Mouse (Mus musculus) hindbrain, embryonic 13.5 days (tissue): ENCODE measurements around the gene Asb12. TPM values are rescaled to one million over a fixed set of nuclear protein-coding genes. Genes with fewer than 3 reads are reported as not detected.

Experiments used
- ATAC-seq: fragments of 200-750 bp; cut with Nextera tagmentation; 2 replicates; pipeline ENCODE4 v1.8.0; 2017; ENCODE audit warnings: moderate TSS enrichment; ENCODE audit not compliant: low FRiP score
- H3K27ac ChIP-seq: fragments of 300-500 bp; sonication (generic); 2 replicates; pipeline ENCODE4 v1.5.1; 2015; ENCODE audit warnings: inconsistent platforms, mild to moderate bottlenecking, moderate library complexity
- H3K27me3 ChIP-seq: fragments of 300-500 bp; sonication (generic); 2 replicates; pipeline ENCODE4 v1.6.1; 2015; ENCODE audit warnings: mild to moderate bottlenecking, inconsistent platforms
- H3K36me3 ChIP-seq: fragments of 300-500 bp; sonication (generic); 2 replicates; pipeline ENCODE4 v1.6.1; 2015; ENCODE audit warnings: mild to moderate bottlenecking, inconsistent platforms
- H3K4me1 ChIP-seq: fragments of 300-500 bp; sonication (generic); replicated peaks from 2 replicates; pipeline ENCODE4 v1.6.1; 2015; ENCODE audit warnings: inconsistent platforms
- H3K4me2 ChIP-seq: fragments of 300-500 bp; sonication (generic); 2 replicates; pipeline ENCODE4 v1.6.1; 2015; ENCODE audit warnings: inconsistent platforms, mild to moderate bottlenecking, moderate library complexity
- H3K4me3 ChIP-seq: fragments of 300-500 bp; sonication (generic); 2 replicates; pipeline ENCODE4 v1.5.1; 2015; ENCODE audit warnings: mild to moderate bottlenecking, inconsistent platforms
- H3K9ac ChIP-seq: fragments of 300-500 bp; sonication (generic); 2 replicates; pipeline ENCODE4 v1.6.1; 2015; ENCODE audit warnings: mild to moderate bottlenecking, inconsistent platforms
- H3K9me3 ChIP-seq: fragments of 300-500 bp; sonication (generic); 2 replicates; pipeline ENCODE4 v1.6.1; 2016; ENCODE audit warnings: inconsistent platforms
- WGBS: fragments of 180-500 bp; shearing (Covaris S2); methylation state at CpG from one replicate; pipeline ENCODE4 v1.1.7; 2015; 5-methylcytosine and 5-hydroxymethylcytosine counted together
- polyA plus RNA-seq: library from polyadenylated mRNA; unstranded; fragments of >200 nt; fragmentation: Nextera tagmentation; extraction: Ambion mirVana; gene quantifications from 2 replicates; pipeline ENCODE4 v1.2.1, GENCODE M21; 2015

The Asb12 gene
- polyA plus RNA-seq, 1 experiment from 2014 or later = 0.17 TPM

GRCm38 (mm10) chrX:95441290-95441689, 116.5 kb downstream of the Asb12 start:
- H3K4me2 ChIP-seq = no peak overlapping the region
- H3K36me3 ChIP-seq = peaks cover 4% of the 10 kb centered on the region; the same call in 1 of the 2 replicates
- H3K4me3 ChIP-seq = no peak overlapping the region
- H3K4me1 ChIP-seq = peaks cover 20% of the 10 kb centered on the region
- no peaks in the 10 kb centered on the region for H3K9me3 ChIP-seq
- ATAC-seq = no peak
- H3K9ac ChIP-seq = no peak overlapping the region
- H3K27ac ChIP-seq = no peak overlapping the region
- no peaks in the 10 kb centered on the region for H3K27me3 ChIP-seq

DNA sequence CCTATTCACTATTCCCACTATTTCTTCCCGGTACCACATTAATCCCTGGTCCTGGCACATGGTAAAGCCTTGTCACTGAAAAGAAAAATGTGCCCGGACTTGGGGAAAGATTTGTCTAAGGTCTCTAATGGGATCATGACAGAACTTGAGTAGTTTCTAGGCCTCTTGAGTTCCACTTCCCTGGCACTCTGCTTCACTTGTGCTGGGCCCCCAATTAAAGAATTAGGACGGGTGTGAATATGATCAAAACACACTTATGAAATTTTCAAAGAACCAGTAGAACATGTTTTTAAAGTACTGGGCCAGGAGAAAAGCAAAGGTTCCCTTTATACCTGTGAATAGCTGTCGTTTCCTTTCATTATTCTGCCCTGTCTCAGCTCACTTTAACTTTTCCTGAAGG, 119.3 kb downstream of the Asb12 start:
- Histone ChIP-seq H3K27me3 (no peaks in the 10 kb centered on the region), H3K9me3 (no peaks in the 10 kb centered on the region), H3K4me2 (no peak overlapping the region), H3K9ac (no peak overlapping the region), H3K27ac (no peak overlapping the region), H3K4me3 (no peak overlapping the region), H3K36me3 (peaks cover 4% of the 10 kb centered on the region; the same call in 1 of the 2 replicates), H3K4me1 (peaks cover 20% of the 10 kb centered on the region)
- WGBS = 87% methylated on average over 4 of the region's 4 CpGs
- no peak for ATAC-seq

DNA sequence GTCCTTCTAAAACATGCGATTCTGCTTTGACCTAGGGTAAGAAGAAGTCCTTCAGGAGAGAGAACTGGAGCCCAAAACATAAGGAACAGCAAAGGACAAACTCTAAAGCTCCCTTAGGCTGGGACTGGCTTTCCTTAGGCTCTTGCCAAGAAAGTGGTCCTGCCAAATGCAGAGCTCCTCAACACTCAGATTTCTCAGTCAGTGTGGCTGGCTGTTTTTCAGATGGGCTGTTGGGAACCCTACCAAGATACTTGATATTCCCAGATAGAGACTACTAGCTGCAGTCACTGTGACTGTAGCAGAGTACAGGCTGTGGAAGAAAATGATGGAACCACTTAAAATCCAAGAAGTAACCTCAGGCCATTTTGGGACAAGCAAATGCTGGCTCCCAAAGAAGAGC, 120.6 kb downstream of the Asb12 start:
- Histone ChIP-seq H3K27me3 (no peaks in the 10 kb centered on the region), H3K4me2 (no peak overlapping the region), H3K4me1 (peaks cover 13% of the 10 kb centered on the region), H3K27ac (no peak overlapping the region), H3K4me3 (no peak overlapping the region), H3K36me3 (peaks cover 8% of the 10 kb centered on the region), H3K9ac (no peak overlapping the region), H3K9me3 (no peaks in the 10 kb centered on the region)
- 100% methylated on average over 1 of the region's 1 CpGs for WGBS
- no peak for ATAC-seq

Other genes with a start within 250 kb of the Asb12 start
- gene Amer1, start 113.1 kb downstream of the Asb12 start, polyA plus RNA-seq = 11.7 and 13.1 TPM in 2 replicates
- not detected in 2 replicates for gene Pfn5, start 117 bp upstream of the Asb12 start, polyA plus RNA-seq
- gene Zc4h2, start 100.5 kb upstream of the Asb12 start, polyA plus RNA-seq = 80.1 and 81.8 TPM in 2 replicates
- gene Zc3h12b, start 153.7 kb upstream of the Asb12 start, polyA plus RNA-seq = 2.6 and 2.7 TPM in 2 replicates